Mouse (Mus musculus) ES-E14 (cell line): ENCODE data around the gene Plac9a.

Experiments used
- HCFC1 ChIP-seq: IDR thresholded peaks from 2 replicates; pipeline ENCODE4 v1.6.1; 2012; ENCODE audit warnings: low read length, inconsistent platforms, borderline replicate concordance; ENCODE audit not compliant: insufficient read depth
- MAFK ChIP-seq: IDR thresholded peaks from 2 replicates; pipeline ENCODE4 v1.6.1; 2014; ENCODE audit warnings: mild to moderate bottlenecking, low read depth, low read length, inconsistent platforms; ENCODE audit not compliant: insufficient read depth
- ZC3H11A ChIP-seq: IDR thresholded peaks from 2 replicates; pipeline ENCODE4 v1.6.1; 2012; ENCODE audit warnings: low read depth, mild to moderate bottlenecking, inconsistent platforms, low read length, borderline replicate concordance

DNA sequence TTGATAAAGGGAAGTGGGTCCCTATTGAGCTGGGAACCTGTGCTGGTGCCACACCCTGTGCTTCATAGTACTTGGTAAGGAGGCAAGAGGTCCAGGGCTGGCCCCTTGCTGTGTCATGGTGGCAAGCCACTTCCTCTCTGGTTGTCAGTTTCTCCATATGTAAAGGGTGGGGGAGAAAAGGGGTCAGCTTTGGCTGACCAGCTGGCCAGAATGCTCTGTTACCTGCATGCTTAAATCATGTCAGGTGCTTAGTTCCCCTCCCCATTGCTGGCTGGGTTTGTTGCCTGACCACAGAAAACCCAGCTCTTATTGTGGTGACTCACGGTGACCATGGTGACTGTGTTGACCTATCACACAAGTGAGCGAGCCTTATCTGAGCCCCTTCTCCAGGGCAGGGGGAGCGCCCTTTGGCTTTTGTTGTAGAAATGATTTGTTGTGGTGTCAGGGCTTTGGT, 45.7 kb downstream of the Plac9a start:
- TF ChIP-seq MAFK (no peak), ZC3H11A (no peak), HCFC1 (no peak)
